In genomic region chr2:148732327-148733000, GRCm38 (mm10) we compare ENCODE assay signal across 8 mouse cellular contexts. TPM values are rescaled to one million over a fixed set of nuclear protein-coding genes. Genes with fewer than 3 reads are reported as not detected.
DNase-seq lines count a peak whose midpoint lies in the region; ATAC-seq lines count a peak whose summit lies in the region.

Napb (minus strand) TSS chr2:148732467.

- no peaks in the 10 kb centered on the region for H3K27me3 ChIP-seq in hindbrain, embryonic 11.5 days (ENCODE audit: control insufficient read depth, insufficient read depth, low read length)
- H3K27me3 ChIP-seq in lung, embryonic 16.5 days (ENCODE audit: control insufficient read depth, insufficient read depth, low read depth, low read length): no peaks in the 10 kb centered on the region

- DNase-seq in NIH3T3 (ENCODE audit: low read depth): peak; percentile 96
- peak; percentile 95 to 97 for DNase-seq in cerebellum, postnatal 10 days
- DNase-seq in frontal cortex, adult 2 months (ENCODE audit: extremely low spot score in 1 of 2, low spot score in 1 of 2): peak; percentile 96 to 97
- peak; percentile 93 for DNase-seq in hindbrain, embryonic 11.5 days (ENCODE audit: low spot score)
- peak; percentile 96 for DNase-seq in layer of hippocampus, adult 9-11 months
- DNase-seq in ovary, postnatal 10 days (ENCODE audit: low spot score): peak; percentile 87
- DNase-seq in thymus, postnatal 0 days (ENCODE audit: low spot score): peak; percentile 69

- 4% methylated on average over 18 of the region's 18 CpGs for WGBS in hindbrain, embryonic 11.5 days
- 4% methylated on average over 18 of the region's 18 CpGs for WGBS in lung, embryonic 16.5 days

- peak within 1 kb of the TSS; percentile 74 for H3K4me3 ChIP-seq in hindbrain, embryonic 11.5 days (ENCODE audit: low read depth, low read length)
- H3K4me3 ChIP-seq in lung, embryonic 16.5 days (ENCODE audit: low read length): peak within 1 kb of the TSS; percentile 70

- no peaks in the 10 kb centered on the region for H3K36me3 ChIP-seq in hindbrain, embryonic 11.5 days (ENCODE audit: control insufficient read depth, insufficient read depth, low read length)
- H3K36me3 ChIP-seq in lung, embryonic 16.5 days (ENCODE audit: control insufficient read depth, insufficient read depth, low read length): no peaks in the 10 kb centered on the region

- H3K4me1 ChIP-seq in hindbrain, embryonic 11.5 days (replicated peaks; ENCODE audit: control insufficient read depth, insufficient read depth, low read length): no peaks in the 10 kb centered on the region
- peaks cover 6% of the 10 kb centered on the region for H3K4me1 ChIP-seq in lung, embryonic 16.5 days (replicated peaks; ENCODE audit: control insufficient read depth, insufficient read depth, low read length)

- H3K9me3 ChIP-seq in hindbrain, embryonic 11.5 days (ENCODE audit: control insufficient read depth, low read length): peaks cover 5% of the 10 kb centered on the region; the same call in 1 of the 2 replicates
- no peaks in the 10 kb centered on the region for H3K9me3 ChIP-seq in lung, embryonic 16.5 days (ENCODE audit: control insufficient read depth, low read length)

- H3K27ac ChIP-seq in hindbrain, embryonic 11.5 days (ENCODE audit: low read depth, low read length): 0 out of 2 replicates have a peak within 1 kb of the TSS, but pooled peaks have one; percentile 12
- H3K27ac ChIP-seq in lung, embryonic 16.5 days (ENCODE audit: low read length): no peak within 1 kb of the TSS

- peak within 1 kb of the TSS; percentile 82 for H3K9ac ChIP-seq in hindbrain, embryonic 11.5 days (ENCODE audit: low read depth, low read length)
- H3K9ac ChIP-seq in lung, embryonic 16.5 days (ENCODE audit: low read length): peak within 1 kb of the TSS; percentile 83

- peak; percentile 100 for ATAC-seq in hindbrain, embryonic 11.5 days (ENCODE audit: low FRiP score)
- peak; percentile 100 for ATAC-seq in lung, embryonic 16.5 days (ENCODE audit: low read depth)

- peak within 1 kb of the TSS; percentile 93 for H3K4me2 ChIP-seq in hindbrain, embryonic 11.5 days (replicated peaks; ENCODE audit: low read depth, low read length)
- H3K4me2 ChIP-seq in lung, embryonic 16.5 days (ENCODE audit: low read depth, low read length): peak within 1 kb of the TSS; percentile 92

RNA-seq across cellular contexts. Expression of gene Napb, which starts in this region (rescaled TPM):
- 241 and 278 TPM in 2 replicates for polyA plus RNA-seq in frontal cortex, adult 2 months (2012; rRNA removed)
- polyA plus RNA-seq in hindbrain, embryonic 11.5 days (2014; fragmentation: Nextera tagmentation; extraction: Ambion mirVana): 24.1 and 25.8 TPM in 2 replicates
- 2.5 and 3.5 TPM in 2 replicates for polyA plus RNA-seq in lung, embryonic 16.5 days (2015; fragmentation: Nextera tagmentation; extraction: Ambion mirVana)
- 0.51 and 0.74 TPM in 2 replicates for polyA plus RNA-seq in thymus, postnatal 0 days (2015; fragmentation: Nextera tagmentation; extraction: Ambion mirVana)

Comparison
In these comparisons a context has a peak if more than half of its experiments do, and no peak if none do; other contexts are left out.
1. Peak in DNase-seq in thymus, postnatal 0 days; RNA of the gene not detected or under 1 TPM.